Mouse (Mus musculus) thymus, adult 2 months (tissue): ENCODE measurements around the gene Metap1d.

Experiments
- CTCF ChIP-seq: fragments of 200-500 bp; IDR thresholded peaks from 2 replicates; pipeline ENCODE4 v1.5.1; 2012; ENCODE audit warnings: mild to moderate bottlenecking, control low read depth, low read length, moderate library complexity, borderline replicate concordance; ENCODE audit not compliant: control insufficient read depth, poor library complexity, insufficient read depth; ENCODE audit errors: extremely low read depth
- POLR2A ChIP-seq: fragments of 200-500 bp; IDR thresholded peaks from 2 replicates; pipeline ENCODE4 v1.6.1; 2012; ENCODE audit warnings: mild to moderate bottlenecking, low read length, control low read depth, moderate library complexity; ENCODE audit not compliant: control insufficient read depth, poor library complexity, insufficient read depth; ENCODE audit errors: extremely low read depth

DNA sequence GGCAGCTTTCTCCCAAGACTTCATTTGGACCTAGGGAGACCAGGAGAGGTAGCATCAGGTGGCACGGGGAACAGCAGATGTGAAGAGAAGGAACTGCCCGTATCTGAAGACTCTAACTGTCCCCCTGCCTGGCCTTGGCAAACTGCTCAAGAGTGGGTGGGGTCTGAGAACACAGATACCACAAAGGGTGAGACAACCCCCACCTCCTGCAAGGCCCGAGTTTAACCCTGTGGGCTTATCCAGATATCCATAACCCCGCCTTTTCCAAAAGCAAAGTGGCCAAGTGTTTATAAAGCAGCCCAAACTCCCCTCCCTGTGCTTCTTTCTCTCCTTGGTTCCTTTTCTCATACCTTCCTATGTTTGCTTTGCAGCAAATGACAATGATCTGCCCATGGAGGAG is 70.4 kb downstream of the Metap1d start:
- TF ChIP-seq CTCF: no peak
- no peak for TF ChIP-seq POLR2A
